In genomic region chr11:116020519-116020922, GRCm38 (mm10) we compare ENCODE assay signal across 10 mouse cellular contexts. TPM values are rescaled to one million over a fixed set of nuclear protein-coding genes. Genes with fewer than 3 reads are reported as not detected.
DNase-seq lines count a peak whose midpoint lies in the region; ATAC-seq and TF ChIP-seq lines count a peak whose summit lies in the region.
"Had no signal": no experiment of that assay in that cellular context is flagged by ENCODE, and none has a peak within 500 bp of the region (broad histone marks: within the 10 kb centered on the region; RNA-seq: fewer than 3 reads in every experiment).

No protein-coding gene starts in this region.

- no peaks in the 10 kb centered on the region for H3K9me3 ChIP-seq in liver, embryonic 12.5 days (replicated peaks)
- no peaks in the 10 kb centered on the region for H3K9me3 ChIP-seq in liver, embryonic 11.5 days (ENCODE audit: control insufficient read depth, low read length)
- H3K9me3 ChIP-seq in ES-E14 (ENCODE audit: control insufficient read depth, insufficient read depth, low read depth, low read length) = no peaks in the 10 kb centered on the region
- no peaks in the 10 kb centered on the region for H3K9me3 ChIP-seq in liver, embryonic 14.5 days (ENCODE audit: control insufficient read depth, low read length)

- H3K4me3 ChIP-seq in liver, embryonic 12.5 days = no peak overlapping the region
- H3K4me3 ChIP-seq in liver, embryonic 11.5 days (ENCODE audit: low read depth, low read length) = no peak overlapping the region
- H3K4me3 ChIP-seq in ES-E14 (ENCODE audit: insufficient read depth in 1 of 2, low read depth in 1 of 2, low read length in 2 of 2, poor library complexity in 1 of 2, severe bottlenecking in 1 of 2) = no peak overlapping the region
- no peak overlapping the region for H3K4me3 ChIP-seq in liver, embryonic 14.5 days (ENCODE audit: insufficient read depth in 1 of 2, low read depth in 2 of 2, low read length in 2 of 2)

- ATAC-seq in liver, embryonic 12.5 days = no peak
- ATAC-seq in liver, embryonic 11.5 days (replicated peaks; ENCODE audit: low FRiP score) = no peak
- no peak for ATAC-seq in liver, embryonic 14.5 days (ENCODE audit: insufficient read depth)
- ATAC-seq: forebrain, embryonic 14.5 days had no signal

- TF ChIP-seq EP300 in liver, embryonic 14.5 days (IDR thresholded peaks at IDR 0.05; ENCODE audit: low read depth) = no peak

- in situ Hi-C loops in ES-E14 (cut with MboI; ENCODE audit: low sequenced_read_pairs in 2 of 2, unreplicated experiment in 2 of 2) = no loop called here

- DNase-seq in embryo, embryonic 10.5 days (ENCODE audit: low spot score) = peak; percentile 38
- no peak for DNase-seq in embryo, embryonic 11 days
- no peak for DNase-seq in liver, embryonic 11.5 days (ENCODE audit: low spot score)
- no peak for DNase-seq in ES-E14 (ENCODE audit: low read depth, low spot score)
- peak in 1 of 3 experiments; percentile 48 for DNase-seq in liver, embryonic 14.5 days (ENCODE audit: low read depth in 3 of 3, low spot score in 3 of 3)
- no peak for DNase-seq in right cerebral cortex, postnatal 14 days
- DNase-seq in frontal cortex, postnatal 14 days (ENCODE audit: low spot score in 2 of 2) = no peak
- DNase-seq: left cerebral cortex, postnatal 4 days had no signal

- H3K36me3 ChIP-seq in liver, embryonic 12.5 days = peaks cover 22% of the 10 kb centered on the region
- H3K36me3 ChIP-seq in liver, embryonic 11.5 days (ENCODE audit: control insufficient read depth, insufficient read depth, low read length) = peaks cover 7% of the 10 kb centered on the region; the same call in 1 of the 2 replicates
- H3K36me3 ChIP-seq in ES-E14 (ENCODE audit: control insufficient read depth, insufficient read depth, low read length, poor library complexity, severe bottlenecking) = peaks cover 8% of the 10 kb centered on the region
- peaks cover 20% of the 10 kb centered on the region for H3K36me3 ChIP-seq in liver, embryonic 14.5 days (replicated peaks; ENCODE audit: control insufficient read depth, insufficient read depth, low read depth)

- no peaks in the 10 kb centered on the region for H3K27me3 ChIP-seq in liver, embryonic 12.5 days (replicated peaks)
- H3K27me3 ChIP-seq in liver, embryonic 11.5 days (replicated peaks; ENCODE audit: control insufficient read depth, insufficient read depth, low read length) = no peaks in the 10 kb centered on the region
- H3K27me3 ChIP-seq in liver, embryonic 14.5 days (ENCODE audit: control insufficient read depth, insufficient read depth, low read length) = no peaks in the 10 kb centered on the region

- no peak overlapping the region for H3K9ac ChIP-seq in liver, embryonic 12.5 days
- H3K9ac ChIP-seq in liver, embryonic 11.5 days (ENCODE audit: low read depth, low read length) = no peak overlapping the region
- H3K9ac ChIP-seq in ES-E14 (ENCODE audit: insufficient read depth, low read depth, low read length, poor library complexity, severe bottlenecking) = no peak overlapping the region
- H3K9ac ChIP-seq in liver, embryonic 14.5 days (replicated peaks) = no peak overlapping the region

- peak; percentile 42 for TF ChIP-seq CTCF in liver, embryonic 14.5 days (IDR thresholded peaks at IDR 0.05; ENCODE audit: low read depth)

- peaks cover 23% of the 10 kb centered on the region for H3K4me1 ChIP-seq in liver, embryonic 12.5 days
- H3K4me1 ChIP-seq in liver, embryonic 11.5 days (replicated peaks; ENCODE audit: control insufficient read depth, insufficient read depth, low read length) = peaks cover 8% of the 10 kb centered on the region; the same call in 1 of the 2 replicates
- H3K4me1 ChIP-seq in ES-E14 (ENCODE audit: control insufficient read depth in 2 of 2, insufficient read depth in 2 of 2, low read length in 2 of 2, poor library complexity in 1 of 2) = no peaks in the 10 kb centered on the region
- H3K4me1 ChIP-seq in liver, embryonic 14.5 days (replicated peaks; ENCODE audit: control insufficient read depth in 2 of 2, insufficient read depth in 2 of 2, low read length in 1 of 2) = peaks cover 4 to 6% of the 10 kb centered on the region in 2 experiments; a peak in 3 of 4 replicates

- WGBS in liver, embryonic 12.5 days (ENCODE audit: insufficient replicate concordance) = 16% methylated on average over 1 of the region's 1 CpGs
- 28% methylated on average over 1 of the region's 1 CpGs for WGBS in liver, embryonic 11.5 days
- 24% methylated on average over 1 of the region's 1 CpGs for WGBS in liver, embryonic 14.5 days (ENCODE audit: insufficient replicate concordance)

- peak overlapping the region; percentile 48; the same call in 1 of the 2 replicates for H3K27ac ChIP-seq in liver, embryonic 12.5 days
- no peak overlapping the region for H3K27ac ChIP-seq in liver, embryonic 11.5 days (ENCODE audit: low read depth, low read length)
- no peak overlapping the region for H3K27ac ChIP-seq in ES-E14 (ENCODE audit: insufficient read depth, low read depth, low read length, poor library complexity, severe bottlenecking)
- H3K27ac ChIP-seq in liver, embryonic 14.5 days = no peak overlapping the region

- H3K4me2 ChIP-seq in liver, embryonic 12.5 days = no peak overlapping the region
- H3K4me2 ChIP-seq in liver, embryonic 11.5 days = no peak overlapping the region
- H3K4me2 ChIP-seq in liver, embryonic 14.5 days (ENCODE audit: low read depth) = no peak overlapping the region

TF ChIP-seq in ES-E14, 5 proteins besides CTCF, POLR2A, EP300 and RAD21:
- no peak for TF ChIP-seq CHD2 (IDR thresholded peaks at IDR 0.05; ENCODE audit: low read depth, low read length)
- peak; percentile 89 for TF ChIP-seq ZNF384 (IDR thresholded peaks at IDR 0.05; ENCODE audit: low read depth, low read length)

RNA-seq across cellular contexts. Expression of gene H3f3b, which starts 7.2 kb away (rescaled TPM):
- polyA plus RNA-seq in liver, embryonic 12.5 days (2016; fragmentation: Nextera tagmentation; extraction: Ambion mirVana) = 816 and 835 TPM in 2 replicates
- 1,141 and 1,182 TPM in 2 replicates for polyA plus RNA-seq in liver, embryonic 11.5 days (2014; fragmentation: Nextera tagmentation; extraction: Ambion mirVana)
- total RNA-seq in ES-E14 (2012; rRNA removed) = 504 and 729 TPM in 2 replicates
- 173 and 248 TPM in 2 replicates for polyA plus RNA-seq in liver, embryonic 14.5 days (2012; rRNA removed)
- polyA plus RNA-seq in liver, embryonic 14.5 days (2014; fragmentation: Nextera tagmentation; extraction: Ambion mirVana) = 651 and 676 TPM in 2 replicates

RNA-seq across cellular contexts. Expression of gene Galk1, which starts 8.0 kb away (rescaled TPM):
- 187 and 200 TPM in 2 replicates for polyA plus RNA-seq in liver, embryonic 12.5 days (2016; fragmentation: Nextera tagmentation; extraction: Ambion mirVana)
- 299 and 304 TPM in 2 replicates for polyA plus RNA-seq in liver, embryonic 11.5 days (2014; fragmentation: Nextera tagmentation; extraction: Ambion mirVana)
- 144 and 195 TPM in 2 replicates for total RNA-seq in ES-E14 (2012; rRNA removed)
- polyA plus RNA-seq in liver, embryonic 14.5 days (2012; rRNA removed) = 55.9 and 59.1 TPM in 2 replicates
- 102 and 113 TPM in 2 replicates for polyA plus RNA-seq in liver, embryonic 14.5 days (2014; fragmentation: Nextera tagmentation; extraction: Ambion mirVana)

RNA-seq across cellular contexts. Expression of gene Unk, which starts 9.6 kb away (rescaled TPM):
- 18.7 and 20.2 TPM in 2 replicates for polyA plus RNA-seq in liver, embryonic 12.5 days (2016; fragmentation: Nextera tagmentation; extraction: Ambion mirVana)
- polyA plus RNA-seq in liver, embryonic 11.5 days (2014; fragmentation: Nextera tagmentation; extraction: Ambion mirVana) = 28.9 and 34.1 TPM in 2 replicates
- total RNA-seq in ES-E14 (2012; rRNA removed) = 32.5 and 39.6 TPM in 2 replicates
- polyA plus RNA-seq in liver, embryonic 14.5 days (2012; rRNA removed) = 10.4 and 12.1 TPM in 2 replicates
- polyA plus RNA-seq in liver, embryonic 14.5 days (2014; fragmentation: Nextera tagmentation; extraction: Ambion mirVana) = 6.4 and 7.9 TPM in 2 replicates

RNA-seq across cellular contexts. Expression of gene Itgb4, which starts 46.0 kb away (rescaled TPM):
- 0.31 and 0.44 TPM in 2 replicates for polyA plus RNA-seq in liver, embryonic 12.5 days (2016; fragmentation: Nextera tagmentation; extraction: Ambion mirVana)
- 0.60 and 0.77 TPM in 2 replicates for polyA plus RNA-seq in liver, embryonic 11.5 days (2014; fragmentation: Nextera tagmentation; extraction: Ambion mirVana)
- total RNA-seq in ES-E14 (2012; rRNA removed) = 9.6 and 26.3 TPM in 2 replicates
- 0.10 and 0.11 TPM in 2 replicates for polyA plus RNA-seq in liver, embryonic 14.5 days (2012; rRNA removed)
- polyA plus RNA-seq in liver, embryonic 14.5 days (2014; fragmentation: Nextera tagmentation; extraction: Ambion mirVana) = 0.16 and 0.17 TPM in 2 replicates

RNA-seq across cellular contexts. Expression of gene Unc13d, which starts 57.2 kb away (rescaled TPM):
- 48.9 and 50.1 TPM in 2 replicates for polyA plus RNA-seq in liver, embryonic 12.5 days (2016; fragmentation: Nextera tagmentation; extraction: Ambion mirVana)
- polyA plus RNA-seq in liver, embryonic 11.5 days (2014; fragmentation: Nextera tagmentation; extraction: Ambion mirVana) = 44.8 and 45.3 TPM in 2 replicates
- total RNA-seq in ES-E14 (2012; rRNA removed) = 13.3 and 14.2 TPM in 2 replicates
- 18.7 and 19.6 TPM in 2 replicates for polyA plus RNA-seq in liver, embryonic 14.5 days (2012; rRNA removed)
- 14.9 and 16.8 TPM in 2 replicates for polyA plus RNA-seq in liver, embryonic 14.5 days (2014; fragmentation: Nextera tagmentation; extraction: Ambion mirVana)
